Mouse (Mus musculus): ENCODE results near the gene Dpy19l2.

DNA sequence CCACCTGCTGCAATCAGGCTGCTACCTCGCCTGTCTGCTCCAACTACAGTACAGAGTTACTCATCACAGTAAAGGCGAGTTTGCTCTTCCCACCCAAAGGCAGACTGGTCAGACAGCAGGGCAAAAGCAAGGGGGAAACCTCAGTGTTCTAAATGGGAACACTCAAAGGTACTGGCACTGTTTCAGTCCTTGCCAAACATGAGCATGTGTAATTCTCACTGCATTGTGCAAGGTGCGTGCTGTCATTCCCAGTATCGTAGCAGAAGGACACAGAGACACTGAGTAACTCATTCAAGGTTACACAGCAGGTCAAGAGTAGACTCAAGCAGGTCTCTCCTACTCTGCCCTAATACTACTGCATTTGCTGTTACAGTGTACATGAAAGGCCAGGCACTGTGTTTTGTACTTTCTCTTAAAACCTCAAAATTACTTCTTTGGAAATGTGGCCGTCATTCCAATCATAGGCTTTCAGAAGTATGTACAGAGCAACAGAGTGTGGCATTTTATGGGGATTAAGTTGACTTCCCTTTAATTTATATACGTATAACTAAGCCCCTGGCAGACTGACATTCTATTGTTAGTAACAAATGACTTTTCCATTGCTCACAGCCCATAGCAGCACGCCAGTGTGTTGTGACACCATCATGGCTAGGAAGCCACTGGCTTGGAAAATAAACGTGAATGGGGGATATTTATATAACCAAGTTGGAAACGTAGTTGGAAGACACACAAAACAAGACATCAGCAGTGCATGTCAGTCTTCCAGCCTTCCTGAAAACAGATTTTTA is 182.6 kb downstream of the Dpy19l2 start:
- TF ChIP-seq POLR2A (IDR thresholded peaks at IDR 0.05; ENCODE audit: low read depth, low read length) (no peak), CTCF (conservative IDR thresholded peaks at IDR 0.05; ENCODE audit: insufficient read depth, insufficient read length, low read depth, low read length) (no peak)

Measured in kidney, adult 2 months (tissue).